Mouse (Mus musculus) WW6 (cell line): ENCODE measurements around the gene Enox1.

Source experiments
- DNase-seq: peaks from one replicate; pipeline ENCODE4 v3.0.0-alpha.2; 2013; ENCODE audit warnings: low read depth, low spot score

Gene Enox1

DNA sequence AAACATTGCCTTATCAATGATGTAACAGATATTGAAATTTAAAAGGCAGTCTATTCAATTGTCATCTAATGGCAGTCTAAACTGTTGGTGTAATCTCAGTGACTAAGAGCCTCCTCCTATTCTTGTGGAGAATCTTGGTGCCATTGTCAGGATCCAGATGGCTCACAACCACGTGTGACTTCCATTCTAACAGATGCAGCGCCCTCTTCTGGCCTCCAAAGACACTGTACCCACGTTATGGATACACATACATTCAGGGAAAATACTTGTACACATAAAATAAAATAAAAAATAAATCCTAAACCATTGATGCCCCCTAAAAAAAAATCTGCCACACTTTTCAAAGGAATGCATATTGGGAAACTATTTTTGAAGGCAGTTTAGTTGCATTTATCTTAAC is 216.6 kb downstream of the Enox1 start:
- DNase-seq, result no peak

DNA sequence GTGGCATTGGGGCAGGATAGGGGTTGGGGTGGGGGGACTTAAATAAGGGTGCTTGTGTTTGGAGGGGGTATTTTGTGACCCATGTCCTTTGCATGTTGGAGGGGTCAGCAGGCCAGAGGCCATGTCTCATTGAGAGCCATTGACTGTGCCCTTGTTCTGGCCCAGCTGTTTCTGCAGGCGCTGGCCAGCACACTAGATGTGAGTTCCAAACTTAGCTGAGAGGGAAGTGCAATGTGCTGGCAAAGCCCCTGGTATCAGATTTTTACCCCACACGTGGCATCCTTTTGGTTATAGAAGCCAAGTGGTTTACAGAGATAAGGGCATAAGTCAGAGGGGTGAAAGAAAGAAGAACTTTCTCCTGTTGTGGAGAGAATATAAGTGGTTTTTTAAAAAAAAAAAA is 218.5 kb downstream of the Enox1 start:
- no peak for DNase-seq

DNA sequence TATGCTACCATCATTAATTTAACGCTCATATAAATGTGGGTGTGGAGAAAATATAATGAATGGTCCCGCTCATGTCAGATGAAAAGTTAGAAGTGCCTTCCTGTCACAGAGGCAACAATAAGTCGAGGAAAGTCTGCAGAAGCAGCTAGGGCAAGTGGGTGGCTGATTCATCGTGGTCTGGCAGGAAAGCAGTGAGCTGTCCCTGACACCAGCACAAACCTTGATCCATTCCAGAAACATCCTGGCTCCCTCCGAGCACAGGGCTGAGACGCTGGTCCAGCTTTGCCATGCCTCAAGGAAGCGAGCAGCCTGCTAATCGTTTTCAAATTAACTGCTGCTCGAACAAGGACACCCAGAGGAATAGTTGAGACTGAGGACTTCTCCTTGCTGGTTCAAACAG is 219.1 kb downstream of the Enox1 start:
- no peak for DNase-seq

DNA sequence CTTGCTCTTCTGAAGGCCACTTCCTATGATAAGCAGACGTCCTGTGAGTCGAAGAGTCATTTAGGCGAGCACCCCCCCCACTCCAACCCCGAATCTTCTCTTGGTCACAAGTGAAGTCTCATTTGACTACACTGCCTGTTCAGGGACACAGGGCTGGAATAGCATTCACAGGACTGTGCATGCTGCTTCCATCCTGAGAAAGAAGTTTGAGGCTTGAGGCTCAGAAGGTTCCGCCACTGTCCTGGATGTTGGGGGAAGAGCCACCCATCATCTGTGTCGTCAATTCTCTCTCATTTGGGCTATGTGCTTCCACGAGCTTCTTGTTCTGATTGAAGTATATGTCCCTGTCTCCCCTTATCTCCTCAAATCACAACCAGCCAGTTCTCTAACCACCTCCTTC is 220.2 kb downstream of the Enox1 start:
- no peak for DNase-seq

DNA sequence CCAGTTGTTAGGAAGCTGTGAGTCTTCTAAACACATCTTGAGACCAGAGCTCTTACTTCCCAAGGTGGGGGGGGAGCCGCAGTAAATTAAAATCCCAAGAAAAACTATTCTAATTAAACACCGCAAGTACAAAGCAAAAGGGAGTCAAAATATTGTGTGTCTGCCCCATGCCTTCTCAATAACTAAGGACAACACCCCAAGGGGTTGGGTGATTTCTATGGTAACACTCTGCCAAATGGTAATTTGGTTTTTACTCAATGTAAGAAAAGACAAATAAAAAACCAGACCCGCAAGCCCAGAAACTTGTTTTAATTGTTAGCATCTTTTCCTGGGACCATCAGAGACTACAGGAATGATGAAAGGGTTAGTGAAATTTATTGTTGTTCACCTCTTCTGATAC is 220.9 kb downstream of the Enox1 start:
- DNase-seq, result no peak

DNA sequence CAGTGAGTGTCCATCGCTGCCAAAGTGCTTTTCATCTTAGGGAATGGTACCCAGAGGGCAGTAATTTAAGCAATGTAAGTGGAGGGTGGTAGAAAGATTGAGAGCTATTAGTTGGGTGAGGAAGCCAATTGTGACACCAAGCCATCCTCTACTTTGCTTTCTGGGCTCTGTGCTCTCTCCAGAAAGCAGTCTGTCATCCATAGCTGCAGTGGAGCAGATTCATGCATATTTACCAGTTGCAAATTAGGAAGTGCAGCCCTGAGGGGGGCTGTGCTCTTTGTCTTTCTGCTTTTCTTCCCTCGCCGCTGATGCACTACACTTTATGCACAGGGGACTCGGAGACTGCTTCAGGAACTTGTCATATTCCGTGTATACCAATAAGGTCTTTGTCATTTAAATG is 221.3 kb downstream of the Enox1 start:
- DNase-seq, result no peak

DNA sequence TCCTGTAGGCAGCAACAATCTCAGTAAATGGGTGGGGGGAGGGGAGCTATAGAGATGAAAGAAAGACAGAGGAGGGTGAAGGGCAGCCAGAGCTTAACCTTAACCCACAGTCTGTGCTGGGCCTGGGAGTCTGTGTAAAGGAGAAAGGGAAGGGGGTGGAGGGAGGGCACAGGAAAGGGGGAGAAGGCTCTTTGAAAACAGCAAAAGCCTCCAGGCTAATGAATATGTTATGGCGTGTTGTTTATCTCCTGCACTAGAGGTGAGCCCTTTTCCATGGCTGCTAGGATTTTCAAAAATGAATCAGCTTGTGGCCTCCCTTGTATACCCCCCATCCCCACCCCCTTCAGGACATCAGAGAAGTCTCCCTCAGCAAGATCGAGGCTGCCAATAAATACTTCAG is 225.0 kb downstream of the Enox1 start:
- DNase-seq, result no peak

DNA sequence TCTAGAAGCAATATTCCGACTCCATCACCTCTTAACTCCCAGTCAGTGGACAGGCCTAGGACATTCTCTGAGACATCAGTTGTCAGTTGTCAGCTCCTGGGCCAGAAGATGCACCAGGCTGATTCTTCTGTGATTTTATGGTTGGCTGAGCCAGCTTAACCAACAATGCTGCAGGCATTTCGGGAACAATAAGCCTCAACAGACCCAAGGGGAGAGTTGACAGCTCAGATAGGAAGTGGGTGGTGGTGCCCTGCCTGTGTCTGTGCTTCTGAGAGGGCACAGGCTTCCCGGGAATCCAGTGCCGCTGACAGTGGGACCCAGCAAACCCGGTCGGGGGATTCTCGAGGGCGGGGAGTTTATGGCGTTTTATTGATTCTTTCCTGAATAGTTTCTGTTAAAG is 229.1 kb downstream of the Enox1 start:
- no peak for DNase-seq

DNA sequence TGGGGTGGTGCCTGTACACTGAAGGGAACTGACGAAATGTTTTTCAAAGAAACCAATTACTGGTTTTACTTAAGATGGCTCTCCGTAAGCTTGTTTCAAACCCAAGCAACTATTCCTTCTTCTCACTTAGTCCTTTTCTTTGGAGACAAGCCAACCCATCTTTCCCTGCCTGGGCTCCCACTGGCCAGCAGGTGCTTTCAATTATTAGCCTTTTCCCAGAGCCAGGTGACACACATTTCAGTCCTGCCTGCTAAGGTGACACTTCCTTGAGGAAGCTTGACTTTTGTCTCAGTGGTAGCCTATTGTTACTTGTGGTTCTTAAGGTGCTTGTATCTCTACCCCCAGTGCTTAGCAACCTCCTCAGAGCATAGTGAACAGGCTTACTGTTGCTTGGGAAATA is 231.3 kb downstream of the Enox1 start:
- no peak for DNase-seq

DNA sequence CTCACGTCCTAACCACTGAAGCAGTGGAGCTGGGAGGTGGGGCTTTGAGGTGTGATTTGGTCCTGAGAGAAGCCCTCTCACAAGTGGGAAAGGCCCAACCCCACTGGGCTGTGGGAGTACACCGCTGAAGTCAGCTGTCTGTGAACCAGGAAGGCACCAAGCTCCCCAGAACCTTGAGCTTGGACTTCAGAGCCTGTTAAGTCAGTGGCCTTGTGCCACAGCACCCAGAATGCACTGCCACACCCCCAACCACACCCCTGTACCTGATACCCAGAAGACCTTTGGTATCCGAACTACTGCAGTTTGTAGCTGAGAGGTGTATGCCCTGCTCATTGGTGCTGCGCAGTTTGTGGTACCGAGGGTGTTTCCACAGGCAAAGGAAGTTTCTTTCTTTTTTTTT is 232.7 kb downstream of the Enox1 start:
- no peak for DNase-seq

DNA sequence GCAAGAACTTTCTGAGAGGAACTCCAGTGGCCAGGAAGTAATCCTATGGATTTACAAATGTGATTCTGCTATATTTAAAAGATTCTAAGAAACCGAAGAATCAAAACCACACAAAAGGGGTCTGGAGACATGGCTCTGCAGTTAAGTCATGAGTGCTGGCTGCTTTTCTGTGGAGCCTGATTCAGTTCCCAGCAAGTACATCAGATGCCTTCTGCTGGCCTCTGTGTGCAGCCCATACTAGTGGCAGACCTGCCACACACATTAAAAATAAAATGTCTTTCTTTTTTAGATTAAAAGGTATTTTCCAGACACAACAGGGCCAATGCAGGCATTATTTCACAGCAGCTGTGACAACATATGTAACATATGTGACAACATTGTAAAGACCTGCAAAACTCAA is 235.9 kb downstream of the Enox1 start:
- no peak for DNase-seq

DNA sequence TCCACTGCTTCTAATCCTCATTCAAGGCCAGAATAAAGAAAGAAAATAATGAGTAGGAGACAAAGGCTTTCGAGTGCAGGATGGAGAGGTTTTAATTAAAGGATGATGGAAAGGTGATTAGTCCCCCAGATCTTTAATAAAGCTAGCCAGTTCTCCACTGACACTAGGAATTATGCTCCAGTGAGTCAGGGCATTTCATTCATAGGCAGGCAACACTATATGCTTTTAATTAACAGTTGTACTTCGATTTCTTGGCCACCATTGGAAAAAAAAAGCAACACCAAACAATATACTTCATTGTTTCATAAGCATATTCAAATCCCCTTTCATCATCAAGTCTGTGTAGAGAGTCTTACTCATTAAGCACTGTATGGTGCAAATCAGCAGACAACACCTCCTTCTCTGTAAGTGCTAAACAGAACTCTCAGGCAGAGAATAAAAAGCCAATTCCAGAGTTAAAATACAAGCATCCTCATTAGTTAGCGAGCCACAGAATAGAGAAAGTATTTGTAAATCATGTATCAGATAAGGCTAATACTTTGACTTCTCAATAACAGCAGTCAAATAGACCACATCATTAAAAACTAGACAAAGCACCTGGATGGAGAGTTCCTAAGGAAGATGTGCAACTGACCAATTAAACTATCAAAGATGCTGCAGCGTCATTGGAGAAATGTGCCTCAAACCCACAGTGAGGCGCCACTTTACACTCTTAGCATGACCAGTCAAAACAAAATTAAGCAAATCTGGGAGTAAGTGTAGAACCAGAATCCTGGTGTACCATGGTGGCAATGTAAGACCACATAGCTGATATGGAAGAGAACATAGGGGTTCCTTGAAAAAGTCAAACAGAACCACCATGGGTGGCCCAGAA is 249.9 kb downstream of the Enox1 start:
- no peak for DNase-seq

DNA sequence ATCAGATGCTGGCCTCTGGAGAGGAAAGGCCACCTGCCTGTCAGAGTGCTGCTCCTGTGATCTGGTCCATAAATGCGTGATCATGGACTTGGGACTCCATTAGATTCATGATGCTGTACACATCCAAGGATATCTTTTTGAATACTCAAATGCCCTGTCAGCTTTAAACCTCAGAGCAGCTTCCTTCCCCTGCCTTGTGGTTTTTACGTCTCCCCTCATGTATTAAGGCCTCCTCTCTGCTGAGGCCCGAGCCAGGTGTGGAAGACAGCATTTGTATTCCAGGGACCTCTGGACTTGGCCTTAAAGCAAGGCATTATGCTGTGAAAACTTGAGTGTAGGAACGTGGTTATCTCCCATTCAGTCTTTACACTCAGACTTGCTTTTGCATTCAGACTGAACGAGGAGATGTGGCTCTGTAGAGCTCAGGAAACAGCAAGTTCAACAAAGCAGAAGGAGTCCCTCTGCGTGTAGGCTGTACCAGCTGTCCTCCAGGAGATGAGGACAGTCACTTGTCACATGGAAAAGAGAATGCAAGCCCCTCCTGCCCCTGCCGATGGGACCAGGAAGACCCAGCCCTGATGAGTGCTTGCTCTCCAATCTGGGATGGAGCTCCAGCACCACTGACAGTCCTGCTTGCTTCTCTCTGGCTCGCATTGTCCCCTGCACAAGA is 252.8 kb downstream of the Enox1 start:
- no peak for DNase-seq

DNA sequence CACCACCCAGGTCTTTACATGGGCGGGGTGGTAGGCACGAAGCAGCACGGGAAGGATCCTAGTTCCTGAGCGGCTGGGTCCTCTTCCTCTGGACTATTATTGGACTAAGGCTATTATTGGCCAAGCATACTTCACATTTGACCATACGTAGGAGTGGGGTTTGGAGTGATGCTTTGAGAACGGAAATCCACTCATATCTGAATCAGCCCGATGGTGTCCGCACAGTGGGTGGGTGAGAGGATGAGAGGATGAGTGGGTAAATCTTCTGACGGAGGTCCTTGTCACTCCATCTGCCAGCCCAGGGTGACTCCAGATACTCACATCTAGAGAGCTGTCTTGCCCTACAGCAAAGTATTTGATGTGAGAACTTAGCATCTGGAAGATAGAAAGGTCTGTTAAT is 253.8 kb downstream of the Enox1 start:
- DNase-seq, result no peak

DNA sequence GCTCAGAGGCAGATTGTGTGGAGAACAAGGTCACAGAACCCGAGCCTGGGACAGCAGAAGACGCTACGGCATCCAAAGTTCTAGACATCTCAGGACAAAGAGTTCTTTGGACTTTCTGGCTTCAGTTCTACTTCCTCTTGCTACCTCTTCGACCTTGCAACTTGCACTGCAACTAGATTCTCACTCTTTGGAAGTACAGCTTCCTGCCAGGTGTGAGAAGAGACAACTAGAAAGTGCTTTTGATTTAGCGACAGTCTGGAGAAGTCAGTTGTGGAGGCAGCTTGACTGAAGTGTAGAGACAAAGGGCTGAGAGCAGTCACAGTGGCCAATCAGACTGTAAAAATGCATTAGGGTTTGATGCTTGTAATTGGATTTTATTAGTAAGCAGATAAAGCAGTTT is 256.5 kb downstream of the Enox1 start:
- DNase-seq, result no peak

DNA sequence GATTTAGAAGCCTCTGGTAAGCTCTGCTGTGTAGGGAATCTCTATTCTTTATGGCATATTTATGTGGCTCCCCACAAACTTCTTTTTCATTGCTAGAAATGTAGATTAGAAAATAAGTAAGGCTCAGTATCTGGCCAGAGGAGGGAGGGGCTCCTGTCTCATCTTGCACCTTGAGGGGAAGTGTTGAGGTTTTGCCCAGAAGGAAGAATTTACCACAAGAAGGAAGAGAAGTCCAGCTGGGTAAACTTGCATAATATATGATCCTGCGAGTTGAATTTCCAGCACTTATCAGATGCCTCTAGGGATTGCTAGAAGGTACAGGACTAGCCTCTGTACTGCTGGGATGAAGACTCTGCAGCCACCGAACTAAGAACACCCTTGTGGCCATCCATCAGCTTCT is 259.8 kb downstream of the Enox1 start:
- DNase-seq, result no peak

DNA sequence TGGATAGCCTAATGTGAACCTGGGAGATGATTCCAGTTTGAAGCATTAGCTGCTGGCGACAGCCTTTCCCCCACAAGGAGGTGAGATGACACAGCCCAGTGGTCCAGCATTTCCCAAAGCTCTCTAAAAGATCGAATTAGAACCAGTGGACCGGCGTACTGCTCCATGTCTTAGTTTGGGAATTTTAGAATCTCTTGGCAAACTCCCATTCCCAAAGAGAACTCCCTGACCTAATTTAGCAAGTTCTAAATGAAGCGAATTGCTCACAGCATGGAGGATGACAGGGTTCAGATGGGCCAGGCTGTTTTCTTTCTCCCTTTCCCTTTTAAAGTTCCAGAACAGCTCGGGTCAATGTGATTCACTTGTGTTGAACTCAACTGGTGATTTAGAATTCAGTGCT is 264.5 kb downstream of the Enox1 start:
- DNase-seq, result no peak

DNA sequence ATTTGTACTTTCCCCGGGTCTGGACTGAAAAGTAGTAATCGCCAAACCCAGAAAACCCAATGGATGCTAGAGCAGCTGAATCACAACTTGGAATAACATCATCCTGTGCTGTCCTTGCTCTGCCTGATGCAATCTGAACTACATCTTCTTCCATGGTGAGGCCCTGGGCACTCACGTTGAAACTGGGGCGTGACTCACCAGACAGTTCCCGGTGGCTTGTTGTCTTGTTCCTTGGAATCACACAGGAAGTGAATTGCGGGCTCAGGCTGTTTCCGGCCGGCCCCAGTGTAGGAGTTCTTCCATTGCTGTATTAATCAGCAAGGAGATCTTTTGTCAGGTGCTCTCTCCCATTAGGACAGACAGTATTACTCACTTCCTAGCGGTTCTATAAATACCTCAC is 266.6 kb downstream of the Enox1 start:
- no peak for DNase-seq

DNA sequence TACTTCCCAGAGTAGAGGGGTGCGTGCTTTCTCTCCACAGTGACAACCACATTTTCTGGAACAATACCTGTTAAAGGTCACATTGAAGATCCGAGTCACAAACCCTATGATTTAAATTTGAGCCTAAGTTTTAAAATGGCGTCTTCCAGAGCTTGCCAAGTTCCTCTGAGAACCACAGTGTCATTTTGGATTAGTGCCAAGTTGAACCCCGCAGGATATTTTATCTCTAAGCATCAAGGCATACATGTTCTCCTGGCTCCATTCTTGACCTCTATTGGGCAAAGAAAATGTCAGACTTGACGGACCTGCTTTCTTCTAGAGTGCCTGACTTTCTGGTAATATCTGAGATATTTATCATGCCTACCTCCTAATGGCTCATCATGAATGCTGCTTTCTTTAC is 282.9 kb downstream of the Enox1 start:
- DNase-seq, result no peak

DNA sequence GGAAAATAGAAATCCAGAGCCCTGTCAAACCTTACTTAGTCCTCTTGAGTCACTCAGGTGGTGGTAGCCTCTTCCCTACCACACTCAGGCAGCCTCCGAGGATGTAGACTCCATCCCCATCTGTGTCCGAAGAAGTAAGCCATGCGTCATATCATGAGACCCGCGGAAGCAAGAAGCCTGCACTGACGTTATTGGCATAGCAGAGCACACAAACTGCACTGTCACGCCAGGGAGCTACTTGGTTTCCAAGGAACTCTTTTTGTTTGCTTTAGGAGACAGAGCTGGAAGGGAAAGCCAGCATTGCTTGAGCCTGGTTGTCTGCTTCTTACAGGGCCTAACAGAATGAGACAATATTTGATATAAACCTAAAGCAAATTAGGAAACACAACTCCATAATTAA is 284.2 kb downstream of the Enox1 start:
- DNase-seq, result no peak

DNA sequence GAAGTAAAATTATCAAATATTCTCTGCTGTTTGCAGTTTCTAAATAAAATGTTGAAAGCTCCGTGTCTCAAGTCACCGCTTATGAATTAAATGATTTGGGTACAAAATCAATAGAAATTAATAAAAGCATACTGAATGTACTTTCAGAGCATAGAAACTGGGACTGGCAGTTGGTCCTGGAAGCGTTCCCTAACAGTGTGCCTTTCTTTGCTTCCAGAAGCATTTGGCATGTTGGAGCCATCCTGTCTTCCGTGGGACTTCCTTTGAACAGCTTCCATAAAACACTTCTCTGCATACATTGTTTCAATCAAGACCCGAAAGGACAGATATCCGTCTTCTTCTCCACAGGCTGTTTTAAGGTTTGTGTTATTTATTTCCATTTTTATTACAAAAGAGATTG is 285.0 kb downstream of the Enox1 start:
- no peak for DNase-seq

DNA sequence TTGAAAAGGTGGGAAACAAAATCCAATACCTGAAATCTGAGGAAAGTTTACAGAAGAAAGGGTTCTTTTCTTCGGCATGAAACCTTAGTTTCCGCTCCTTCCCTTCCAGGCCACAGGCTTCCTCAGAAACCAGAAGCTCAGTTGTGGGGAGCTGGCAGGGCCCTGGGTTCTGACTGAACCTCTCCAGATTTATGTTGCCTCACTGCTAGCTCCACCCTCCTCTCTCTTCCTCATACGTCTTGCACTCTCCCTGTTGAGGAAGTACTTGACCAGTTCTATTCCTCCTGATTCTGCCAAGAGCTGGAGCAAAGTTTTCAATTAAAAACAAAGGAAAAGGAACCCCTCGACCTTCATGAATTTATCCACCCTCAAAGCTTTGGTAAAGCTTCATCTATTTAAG is 291.4 kb downstream of the Enox1 start:
- no peak for DNase-seq

DNA sequence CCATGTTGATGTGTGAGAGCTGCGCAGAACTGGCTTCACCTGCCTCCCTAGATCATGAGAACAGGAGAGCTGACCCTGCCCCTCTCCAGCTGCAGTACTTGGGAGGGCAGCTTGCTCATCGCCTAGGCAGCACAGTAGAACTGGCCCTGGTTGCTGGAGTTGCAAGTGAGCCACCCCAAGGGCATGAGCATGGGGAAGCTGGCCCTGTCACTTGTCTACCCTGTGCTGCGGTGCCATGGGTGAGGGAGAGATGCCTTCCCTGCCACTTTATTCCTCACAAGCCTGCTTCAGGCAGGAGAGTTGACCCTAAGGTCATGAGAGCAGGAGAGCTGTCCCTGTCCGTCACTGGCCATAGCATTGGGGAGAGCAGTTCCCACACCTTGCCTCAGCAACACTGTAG is 295.4 kb downstream of the Enox1 start:
- DNase-seq, result no peak
